Mouse (Mus musculus): ENCODE results near the gene Ppp2r5e. TPM values are rescaled to one million over a fixed set of nuclear protein-coding genes. Genes with fewer than 3 reads are reported as not detected.

Ppp2r5e gene
- 10 to 100 TPM; 38.3 to 39.4 TPM for total RNA-seq (2023)

DNA sequence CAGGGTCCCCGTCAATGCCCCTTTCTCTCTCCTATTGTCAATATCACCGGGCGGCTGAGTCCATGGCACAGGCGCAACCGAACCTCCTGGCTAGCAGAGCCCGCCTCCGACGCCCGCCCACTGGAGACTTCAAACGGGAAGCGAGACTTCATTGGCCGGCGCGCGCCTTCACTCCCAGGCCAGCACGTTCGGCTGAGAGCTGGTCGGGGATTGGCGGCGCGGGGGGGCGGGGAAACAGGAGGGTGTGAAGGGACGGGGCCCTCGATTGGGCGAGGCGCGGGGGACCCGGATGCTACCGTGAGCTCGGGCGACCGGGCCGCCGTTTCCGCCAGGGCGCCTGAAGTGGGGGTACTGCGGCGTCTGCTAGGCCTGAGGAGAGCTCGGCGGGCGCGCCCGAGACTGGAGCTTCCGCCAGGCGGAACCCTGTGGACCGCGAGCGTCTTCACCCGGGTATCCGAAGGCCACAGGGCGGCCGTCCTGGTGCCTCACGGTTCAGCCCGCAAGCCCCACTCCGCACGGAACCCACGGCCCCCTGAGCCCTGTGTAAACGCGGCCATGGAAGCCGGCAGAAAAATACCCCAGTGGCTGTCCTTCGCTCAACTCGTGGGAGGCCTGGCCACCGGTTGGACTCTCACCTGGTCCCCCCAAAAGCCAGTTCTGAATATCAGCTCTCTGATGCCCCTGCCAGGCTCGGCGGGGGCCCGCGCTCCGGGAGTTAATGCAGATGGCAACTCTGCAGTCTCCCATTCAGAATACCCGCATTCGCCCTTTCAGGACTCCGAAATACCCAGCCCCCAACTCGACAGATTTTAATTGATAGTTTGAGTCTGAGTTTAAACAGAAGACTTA lies at the start of gene Ppp2r5e:
TSS of gene Ppp2r5e (minus strand) at position 92 of the 849 bp plus-strand sequence.

GRCm38 (mm10) chr12:75416681-75417080 lies 179.4 kb downstream of the Ppp2r5e start, which contains the start of gene Gphb5:
Gene Gphb5 (minus strand): TSS chr12:75416781.

Other genes with a start within 250 kb of the Ppp2r5e start
- gene Gphb5, start 179.5 kb downstream of the Ppp2r5e start, total RNA-seq (2023) = not detected
- 1 to 10 TPM; 1.5 to 2.1 TPM for gene Wdr89, start 73.3 kb upstream of the Ppp2r5e start, total RNA-seq (2023)
- gene Sgpp1, start 139.5 kb upstream of the Ppp2r5e start, total RNA-seq (2023) = 10 to 100 TPM; 29.8 to 33.6 TPM
- gene Syne2, start 221.9 kb upstream of the Ppp2r5e start, total RNA-seq (2023) = 10 to 100 TPM; 55.3 to 56.7 TPM

Data from neutrophil, adult 59 days (primary cell).